Mouse (Mus musculus) liver, embryonic 12.5 days (tissue): ENCODE data around the gene Srarp. TPM values are rescaled to one million over a fixed set of nuclear protein-coding genes. Genes with fewer than 3 reads are reported as not detected.

Source experiments
- ATAC-seq: fragments of 200-750 bp; cut with Nextera tagmentation; 2 replicates; pipeline ENCODE4 v1.8.0; 2017; ENCODE audit warnings: moderate number of reproducible peaks, mild to moderate bottlenecking, moderate library complexity
- H3K27ac ChIP-seq: fragments of 300-500 bp; sonication (generic); 2 replicates; pipeline ENCODE4 v1.5.1; 2016; ENCODE audit warnings: mild to moderate bottlenecking
- H3K27me3 ChIP-seq: fragments of 300-500 bp; sonication (generic); replicated peaks from 2 replicates; pipeline ENCODE4 v1.6.1; 2016; ENCODE audit warnings: mild to moderate bottlenecking, moderate library complexity
- H3K36me3 ChIP-seq: fragments of 300-500 bp; sonication (generic); 2 replicates; pipeline ENCODE4 v1.6.1; 2016; ENCODE audit warnings: mild to moderate bottlenecking, moderate library complexity
- H3K4me1 ChIP-seq: fragments of 300-500 bp; sonication (generic); 2 replicates; pipeline ENCODE4 v1.6.1; 2016
- H3K4me2 ChIP-seq: fragments of 300-500 bp; sonication (generic); 2 replicates; pipeline ENCODE4 v1.6.1; 2016; ENCODE audit warnings: mild to moderate bottlenecking, moderate library complexity
- H3K4me3 ChIP-seq: fragments of 300-500 bp; sonication (generic); 2 replicates; pipeline ENCODE4 v1.5.1; 2016; ENCODE audit warnings: mild to moderate bottlenecking, moderate library complexity
- H3K9ac ChIP-seq: fragments of 300-500 bp; sonication (generic); 2 replicates; pipeline ENCODE4 v1.6.1; 2016; ENCODE audit warnings: mild to moderate bottlenecking, moderate library complexity
- H3K9me3 ChIP-seq: fragments of 300-500 bp; sonication (generic); replicated peaks from 2 replicates; pipeline ENCODE4 v1.6.1; 2016; ENCODE audit warnings: mild to moderate bottlenecking, moderate library complexity
- WGBS: fragments of 180-500 bp; shearing (Covaris S2); methylation state at CpG from one replicate; pipeline ENCODE4 v1.1.7; 2016; ENCODE audit not compliant: insufficient replicate concordance; 5-methylcytosine and 5-hydroxymethylcytosine counted together
- polyA plus RNA-seq: library from polyadenylated mRNA; unstranded; fragments of >200 nt; fragmentation: Nextera tagmentation; extraction: Ambion mirVana; gene quantifications from 2 replicates; pipeline ENCODE4 v1.2.1, GENCODE M21; 2016

Srarp gene
- polyA plus RNA-seq, 1 experiment from 2014 or later: not detected

DNA sequence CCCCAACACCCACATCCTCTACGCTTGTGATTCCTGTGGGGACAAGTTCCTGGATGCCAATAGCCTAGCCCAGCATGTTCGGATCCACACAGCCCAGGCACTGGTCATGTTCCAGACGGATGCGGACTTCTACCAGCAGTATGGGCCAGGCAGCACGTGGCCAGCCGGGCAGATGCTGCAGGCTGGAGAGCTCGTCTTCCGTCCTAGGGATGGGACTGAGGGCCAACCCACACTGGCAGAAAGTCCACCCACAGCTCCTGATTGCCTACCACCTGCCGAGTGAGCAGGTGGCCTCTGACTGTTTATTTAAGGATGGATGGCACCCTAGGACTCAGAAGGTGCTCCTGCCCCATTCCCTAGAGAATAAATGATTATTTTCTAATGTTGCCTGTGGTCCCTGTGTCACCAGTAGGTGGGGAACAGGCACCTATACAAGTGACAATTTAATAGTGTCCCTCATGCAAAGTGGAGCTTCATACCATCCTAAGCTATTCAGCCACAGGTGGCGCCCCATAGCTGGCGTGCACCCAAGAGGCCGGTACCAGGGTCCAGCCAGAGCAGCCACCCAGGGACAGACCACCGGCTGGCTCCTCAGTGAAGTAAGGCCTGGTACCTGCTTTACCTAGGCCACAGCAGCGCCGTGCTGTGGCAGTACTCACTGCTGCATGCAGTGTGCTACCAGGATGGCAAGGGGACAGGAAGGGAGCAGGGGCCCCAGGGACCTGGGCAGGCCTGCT is 31.1 kb upstream of the Srarp start:
- Histone ChIP-seq H3K36me3 (peaks cover 99% of the 10 kb centered on the region), H3K27me3 (no peaks in the 10 kb centered on the region), H3K9ac (no peak overlapping the region), H3K4me3 (no peak overlapping the region), H3K4me1 (no peaks in the 10 kb centered on the region), H3K27ac (no peak overlapping the region), H3K9me3 (0 out of 2 replicates have a peak, but pooled peaks cover 6% of the 10 kb centered on the region), H3K4me2 (no peak overlapping the region)
- 82% methylated on average over 15 of the region's 15 CpGs for WGBS
- no peak for ATAC-seq

- 0 out of 2 replicates have a peak, but pooled peaks cover under 1% of the 10 kb centered on the region for H3K9me3 ChIP-seq
- no peak overlapping the region for H3K9ac ChIP-seq
- no peak overlapping the region for H3K4me2 ChIP-seq
- H3K4me3 ChIP-seq: no peak overlapping the region
- H3K4me1 ChIP-seq: no peaks in the 10 kb centered on the region
- 86% methylated on average over 16 of the region's 16 CpGs for WGBS
- no peak for ATAC-seq
- no peaks in the 10 kb centered on the region for H3K27me3 ChIP-seq
- H3K27ac ChIP-seq: no peak overlapping the region; the same call in 1 of the 2 replicates
- peaks cover 97% of the 10 kb centered on the region for H3K36me3 ChIP-seq
These were observed 30.4 kb upstream of the Srarp start for GRCm38 (mm10) chr4:141466289-141466795.

DNA sequence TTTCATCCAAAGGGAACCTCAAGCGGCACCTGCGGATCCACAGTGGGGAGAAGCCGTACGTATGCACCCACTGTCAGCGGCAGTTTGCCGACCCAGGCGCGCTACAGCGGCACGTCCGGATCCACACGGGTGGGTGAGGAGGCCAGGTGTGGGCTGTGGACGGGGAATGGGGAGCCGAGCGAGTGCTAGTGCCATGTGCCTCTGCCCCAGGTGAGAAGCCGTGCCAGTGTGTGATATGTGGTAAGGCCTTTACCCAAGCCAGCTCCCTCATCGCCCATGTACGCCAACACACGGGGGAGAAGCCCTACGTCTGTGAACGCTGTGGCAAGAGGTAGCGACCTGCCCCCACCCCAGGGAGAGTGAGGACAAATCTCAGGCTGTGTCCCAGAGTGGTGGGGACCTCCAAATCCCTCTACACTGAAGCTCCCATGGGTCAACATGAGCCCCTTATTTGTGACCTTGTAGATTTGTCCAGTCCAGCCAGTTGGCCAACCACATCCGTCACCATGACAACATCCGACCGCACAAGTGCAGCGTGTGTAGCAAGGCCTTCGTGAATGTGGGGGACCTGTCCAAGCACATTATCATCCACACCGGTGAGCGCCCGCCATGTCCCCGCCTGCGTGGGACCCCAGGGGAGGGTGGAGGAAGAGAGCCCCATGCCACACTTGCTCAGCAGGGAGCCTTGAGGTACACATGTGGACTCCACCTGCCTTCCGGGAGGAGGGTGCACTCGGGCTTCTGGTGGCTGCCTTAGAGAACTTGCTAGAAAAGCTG is 29.8 kb upstream of the Srarp start:
- Histone ChIP-seq H3K27ac (no peak overlapping the region; the same call in 1 of the 2 replicates), H3K4me2 (no peak overlapping the region), H3K36me3 (peaks cover 91% of the 10 kb centered on the region), H3K4me3 (no peak overlapping the region), H3K27me3 (no peaks in the 10 kb centered on the region), H3K9me3 (no peaks in the 10 kb centered on the region), H3K9ac (no peak overlapping the region), H3K4me1 (peaks cover 4% of the 10 kb centered on the region; the same call in 1 of the 2 replicates)
- WGBS: 92% methylated on average over 34 of the region's 34 CpGs
- no peak for ATAC-seq

DNA sequence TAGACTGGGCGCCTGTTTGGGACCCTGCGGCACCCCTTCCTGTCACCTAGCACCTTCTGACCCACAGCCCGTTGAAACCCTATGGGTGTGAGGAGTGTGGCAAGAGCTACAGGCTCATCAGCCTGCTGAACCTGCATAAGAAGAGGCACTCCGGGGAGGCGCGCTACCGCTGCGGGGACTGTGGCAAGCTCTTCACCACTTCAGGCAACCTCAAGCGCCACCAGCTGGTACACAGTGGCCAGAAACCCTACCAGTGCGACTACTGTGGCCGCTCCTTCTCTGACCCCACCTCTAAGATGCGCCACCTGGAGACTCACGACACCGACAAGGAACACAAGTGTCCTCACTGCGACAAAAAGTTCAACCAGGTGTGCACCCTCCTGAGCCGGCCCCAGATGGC is 28.8 kb upstream of the Srarp start:
- ATAC-seq: no peak
- peaks cover 82% of the 10 kb centered on the region for H3K36me3 ChIP-seq
- no peak overlapping the region for H3K4me2 ChIP-seq
- peaks cover 6% of the 10 kb centered on the region; the same call in 1 of the 2 replicates for H3K4me1 ChIP-seq
- WGBS: 81% methylated on average over 16 of the region's 16 CpGs
- no peak overlapping the region for H3K4me3 ChIP-seq
- H3K27ac ChIP-seq: no peak overlapping the region
- no peaks in the 10 kb centered on the region for H3K9me3 ChIP-seq
- H3K27me3 ChIP-seq: no peaks in the 10 kb centered on the region
- H3K9ac ChIP-seq: no peak overlapping the region

DNA sequence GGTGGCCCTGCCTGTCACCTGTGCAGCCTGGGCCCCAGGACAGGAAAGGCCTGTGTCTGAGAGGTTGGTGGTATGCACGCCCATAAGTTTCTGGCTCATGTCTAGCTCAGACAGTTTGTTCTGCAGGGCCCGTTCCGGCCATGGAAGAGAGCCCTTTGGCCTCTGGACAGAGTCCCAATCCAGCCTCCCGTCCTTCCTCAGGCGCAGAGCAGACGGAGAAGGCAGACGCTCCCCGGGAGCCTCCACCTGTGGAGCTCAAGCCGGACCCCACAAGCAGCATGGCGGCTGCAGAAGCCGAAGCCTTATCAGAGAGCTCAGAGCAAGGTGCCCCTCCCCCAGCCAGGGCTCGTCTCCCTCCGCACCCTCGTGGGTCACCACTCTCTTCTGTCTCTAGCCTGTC is 27.6 kb upstream of the Srarp start:
- no peaks in the 10 kb centered on the region for H3K9me3 ChIP-seq
- peaks cover 77% of the 10 kb centered on the region for H3K36me3 ChIP-seq
- H3K27ac ChIP-seq: no peak overlapping the region
- no peak overlapping the region for H3K9ac ChIP-seq
- peaks cover 10% of the 10 kb centered on the region; the same call in 1 of the 2 replicates for H3K4me1 ChIP-seq
- no peak for ATAC-seq
- H3K4me2 ChIP-seq: no peak overlapping the region
- H3K27me3 ChIP-seq: no peaks in the 10 kb centered on the region
- WGBS: 75% methylated on average over 14 of the region's 14 CpGs
- no peak overlapping the region for H3K4me3 ChIP-seq

GRCm38 (mm10) chr4:141461576-141461975 is 25.7 kb upstream of the Srarp start:
- no peak overlapping the region for H3K4me2 ChIP-seq
- H3K27me3 ChIP-seq: no peaks in the 10 kb centered on the region
- no peak for ATAC-seq
- H3K4me3 ChIP-seq: no peak overlapping the region
- H3K27ac ChIP-seq: no peak overlapping the region
- H3K9me3 ChIP-seq: no peaks in the 10 kb centered on the region
- peaks cover 18% of the 10 kb centered on the region; the same call in 1 of the 2 replicates for H3K4me1 ChIP-seq
- H3K9ac ChIP-seq: no peak overlapping the region
- H3K36me3 ChIP-seq: peaks cover 59% of the 10 kb centered on the region
- WGBS: 84% methylated on average over 12 of the region's 12 CpGs

DNA sequence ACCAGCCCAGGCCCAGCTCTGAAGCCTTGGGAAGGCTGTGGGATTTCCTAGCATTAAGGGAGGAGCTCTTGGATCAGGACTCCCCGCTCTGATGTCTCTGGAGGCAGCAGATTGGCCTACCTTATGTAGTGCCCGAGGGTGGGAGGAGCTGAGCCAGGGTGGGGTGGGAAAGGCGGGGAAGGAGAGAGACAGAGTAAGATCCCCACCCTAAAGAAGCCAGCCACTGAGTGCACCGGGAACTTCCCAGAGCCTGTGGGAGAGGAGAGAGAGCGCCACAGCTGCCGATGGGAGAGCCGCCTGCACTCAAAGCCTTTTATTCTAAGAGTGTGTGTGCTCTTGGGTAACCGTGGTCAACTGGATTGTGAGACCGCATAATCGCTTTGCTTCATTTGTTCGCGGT is 25.2 kb upstream of the Srarp start:
- H3K4me2 ChIP-seq: no peak overlapping the region
- H3K4me3 ChIP-seq: no peak overlapping the region
- H3K36me3 ChIP-seq: peaks cover 54% of the 10 kb centered on the region
- H3K4me1 ChIP-seq: peaks cover 18% of the 10 kb centered on the region; the same call in 1 of the 2 replicates
- no peak for ATAC-seq
- H3K27ac ChIP-seq: no peak overlapping the region
- H3K27me3 ChIP-seq: no peaks in the 10 kb centered on the region
- WGBS: 76% methylated on average over 12 of the region's 12 CpGs
- H3K9ac ChIP-seq: no peak overlapping the region
- no peaks in the 10 kb centered on the region for H3K9me3 ChIP-seq

GRCm38 (mm10) chr4:141460481-141460880 is 24.6 kb upstream of the Srarp start:
- H3K4me2 ChIP-seq: no peak overlapping the region
- H3K27me3 ChIP-seq: no peaks in the 10 kb centered on the region
- 60% methylated on average over 4 of the region's 4 CpGs for WGBS
- H3K27ac ChIP-seq: no peak overlapping the region
- peaks cover 20% of the 10 kb centered on the region; the same call in 1 of the 2 replicates for H3K4me1 ChIP-seq
- H3K9me3 ChIP-seq: no peaks in the 10 kb centered on the region
- no peak overlapping the region for H3K9ac ChIP-seq
- ATAC-seq: no peak
- H3K4me3 ChIP-seq: no peak overlapping the region
- H3K36me3 ChIP-seq: peaks cover 48% of the 10 kb centered on the region

- WGBS: 83% methylated on average over 9 of the region's 9 CpGs
- no peaks in the 10 kb centered on the region for H3K27me3 ChIP-seq
- H3K4me2 ChIP-seq: no peak overlapping the region
- H3K27ac ChIP-seq: no peak overlapping the region
- H3K36me3 ChIP-seq: peaks cover 41% of the 10 kb centered on the region
- no peak overlapping the region for H3K4me3 ChIP-seq
- H3K9ac ChIP-seq: no peak overlapping the region
- no peaks in the 10 kb centered on the region for H3K9me3 ChIP-seq
- no peak for ATAC-seq
- peaks cover 27% of the 10 kb centered on the region for H3K4me1 ChIP-seq
These were observed 23.9 kb upstream of the Srarp start for GRCm38 (mm10) chr4:141459766-141460165.

DNA sequence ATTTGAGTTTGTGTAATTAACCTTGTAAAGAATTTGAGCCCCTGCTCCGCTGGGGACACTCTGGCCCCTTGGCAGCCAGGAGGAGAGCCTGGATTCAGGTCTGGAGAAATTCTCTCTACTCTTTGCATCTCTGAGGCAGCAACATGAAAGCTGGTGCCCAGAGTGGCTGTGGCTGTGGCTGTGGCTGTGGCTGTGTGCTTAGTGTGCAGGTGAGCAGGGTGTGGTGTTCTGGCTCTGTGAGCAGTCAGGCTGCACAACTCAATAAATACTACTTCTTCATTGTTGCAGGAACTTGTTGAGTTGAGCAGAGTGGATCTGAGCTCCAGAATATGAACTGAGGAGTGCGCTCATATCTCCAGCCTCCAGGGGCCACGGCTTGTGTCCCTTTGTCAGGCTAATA is 23.0 kb upstream of the Srarp start:
- no peaks in the 10 kb centered on the region for H3K9me3 ChIP-seq
- H3K4me1 ChIP-seq: peaks cover 29% of the 10 kb centered on the region
- no peak overlapping the region for H3K4me2 ChIP-seq
- no peak overlapping the region for H3K4me3 ChIP-seq
- H3K9ac ChIP-seq: no peak overlapping the region
- no peaks in the 10 kb centered on the region for H3K27me3 ChIP-seq
- 77% methylated on average over 3 of the region's 3 CpGs for WGBS
- peaks cover 32% of the 10 kb centered on the region for H3K36me3 ChIP-seq
- no peak overlapping the region for H3K27ac ChIP-seq
- no peak for ATAC-seq

DNA sequence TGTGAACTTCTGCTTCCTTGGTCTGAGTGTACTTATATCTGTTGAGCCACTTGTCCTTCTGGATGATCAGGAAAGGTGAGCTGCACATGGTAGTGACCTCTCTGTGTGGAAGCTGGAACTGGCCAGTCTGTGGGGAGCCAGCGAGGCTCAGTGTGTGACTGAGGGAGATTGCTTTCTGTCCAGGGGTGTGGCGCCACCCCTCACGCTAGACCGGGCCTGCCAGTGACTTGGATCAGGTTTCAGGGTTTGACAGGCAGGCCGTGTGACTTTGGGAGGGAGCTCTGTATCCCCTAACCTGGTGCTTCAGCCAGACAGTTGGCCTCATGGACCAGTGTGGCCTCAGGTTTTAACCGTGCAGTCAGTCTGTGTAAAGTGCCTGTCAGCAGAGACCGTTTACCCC is 22.3 kb upstream of the Srarp start:
- Histone ChIP-seq H3K4me3 (no peak overlapping the region), H3K27me3 (no peaks in the 10 kb centered on the region), H3K4me1 (peaks cover 29% of the 10 kb centered on the region), H3K4me2 (no peak overlapping the region), H3K9me3 (no peaks in the 10 kb centered on the region), H3K36me3 (peaks cover 32% of the 10 kb centered on the region), H3K9ac (no peak overlapping the region), H3K27ac (no peak overlapping the region)
- WGBS: 47% methylated on average over 7 of the region's 7 CpGs
- ATAC-seq: no peak
